Mouse (Mus musculus) kidney, adult 2 months (tissue): ENCODE data around the gene Crk.

Experiments
- CTCF ChIP-seq: fragments of 200-500 bp; conservative IDR thresholded peaks from 2 replicates; pipeline ENCODE4 v1.5.1; 2011; ENCODE audit warnings: low read depth, mild to moderate bottlenecking, control low read depth, low read length, moderate library complexity, mixed read lengths; ENCODE audit not compliant: insufficient read depth, insufficient read length
- POLR2A ChIP-seq: fragments of 200-500 bp; IDR thresholded peaks from one replicate; pipeline ENCODE4 v1.6.1; 2011; ENCODE audit warnings: low read depth, low read length, control low read depth

DNA sequence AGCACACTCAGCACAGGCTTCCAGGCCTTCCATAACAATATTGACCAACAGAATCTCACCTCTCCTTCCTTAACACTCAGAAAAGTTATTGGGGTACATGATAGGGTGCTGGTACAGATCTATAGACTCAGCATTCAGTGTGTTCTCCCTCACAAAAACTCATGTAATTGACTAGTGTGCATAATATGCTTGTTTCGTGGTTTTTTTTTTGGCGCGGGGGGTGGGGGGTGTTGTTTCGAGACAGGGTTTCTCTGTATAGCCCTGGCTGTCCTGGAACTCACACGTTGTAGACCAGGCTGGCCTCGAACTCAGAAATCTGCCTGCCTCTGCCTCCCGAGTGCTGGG, 59.4 kb downstream of the Crk start:
- TF ChIP-seq POLR2A: no peak
- TF ChIP-seq CTCF: no peak
